Mouse (Mus musculus): Measurements from ENCODE around the gene Ccdc87.

DNA sequence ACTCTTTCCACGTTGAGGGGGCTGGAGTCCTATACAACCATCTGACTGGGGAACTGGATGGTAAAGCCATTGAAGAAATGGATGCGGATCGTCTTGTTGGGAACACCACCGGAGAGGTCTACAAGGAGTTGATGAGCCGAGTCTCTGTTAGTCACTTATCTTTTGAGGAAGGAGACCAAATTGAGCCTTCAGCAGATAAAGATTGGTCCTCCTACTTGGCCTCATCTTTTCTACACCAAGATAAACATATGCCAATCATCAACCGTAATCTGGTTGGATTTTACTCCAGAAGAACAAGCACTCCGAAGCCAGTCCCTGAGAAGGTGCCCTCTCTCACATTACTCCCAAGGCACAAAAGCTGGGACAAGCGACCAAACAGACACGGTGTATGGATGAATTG lies 1.7 kb downstream of the Ccdc87 start:
- TF ChIP-seq CTCF (IDR thresholded peaks at IDR 0.05; ENCODE audit: low read depth, low read length) (no peak), GATA1 (IDR thresholded peaks at IDR 0.05; ENCODE audit: borderline replicate concordance, low read length) (no peak), TAL1 (conservative IDR thresholded peaks at IDR 0.05; ENCODE audit: low read depth, low read length) (no peak), POLR2AphosphoS5 (IDR thresholded peaks at IDR 0.05; ENCODE audit: insufficient replicate concordance, low read depth, low read length) (no peak), GATA2 (IDR thresholded peaks at IDR 0.05; ENCODE audit: borderline replicate concordance, low read depth, low read length) (no peak)

Measured in G1E (cell line).